Mouse (Mus musculus) CD4-positive, CD25-positive, alpha-beta regulatory T cell, adult 4 months (primary cell): ENCODE results near the gene Hapln1. TPM values are rescaled to one million over a fixed set of nuclear protein-coding genes. Genes with fewer than 3 reads are reported as not detected.

Experiments used
- ATAC-seq: one replicate; pipeline ENCODE4 v1.8.0; 2017
- polyA plus RNA-seq, 2 experiments: library from polyadenylated mRNA; unstranded; fragments of 100-300 nt; shearing (Covaris generic); gene quantifications; one replicate each; pipeline ENCODE4 v1.2.1; 2017

Hapln1 gene
- polyA plus RNA-seq: not detected

DNA sequence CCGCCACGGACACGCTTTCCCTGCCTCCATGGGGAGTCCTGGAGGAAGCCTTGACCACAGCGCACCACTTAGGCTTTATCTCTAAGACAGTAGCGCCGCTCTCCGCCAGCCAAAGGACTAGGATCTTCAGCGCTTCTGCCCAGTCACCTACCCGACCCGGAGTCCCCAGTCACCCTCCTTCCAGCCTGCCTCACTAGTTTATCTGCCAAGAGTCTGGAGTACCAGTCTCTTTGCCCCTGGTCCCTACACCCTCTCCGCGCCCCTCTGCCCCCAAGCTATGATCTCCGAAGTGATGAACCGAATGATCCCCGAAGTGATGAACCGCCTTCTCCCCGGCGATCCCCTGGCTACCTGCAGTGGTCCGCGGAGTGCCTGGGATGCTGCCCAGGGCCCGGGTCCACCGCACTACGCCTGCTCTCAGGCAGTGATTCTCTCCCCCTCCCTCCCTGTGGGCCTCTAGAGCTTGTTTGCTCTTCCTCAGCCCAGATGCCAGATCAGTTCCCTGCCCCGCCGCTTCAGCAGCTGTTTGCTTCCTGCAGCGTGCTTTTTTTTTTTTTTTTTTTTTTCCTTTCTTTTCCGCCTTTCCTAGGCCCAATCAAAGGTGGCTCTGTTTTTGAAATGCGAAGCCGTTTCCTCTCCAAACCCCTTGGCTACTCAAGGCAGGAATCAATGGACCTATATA, at the start of gene Hapln1:
TSS of gene Hapln1 (plus strand) at position 592 of the 682 bp plus-strand sequence.
- peak; percentile 45 for ATAC-seq

DNA sequence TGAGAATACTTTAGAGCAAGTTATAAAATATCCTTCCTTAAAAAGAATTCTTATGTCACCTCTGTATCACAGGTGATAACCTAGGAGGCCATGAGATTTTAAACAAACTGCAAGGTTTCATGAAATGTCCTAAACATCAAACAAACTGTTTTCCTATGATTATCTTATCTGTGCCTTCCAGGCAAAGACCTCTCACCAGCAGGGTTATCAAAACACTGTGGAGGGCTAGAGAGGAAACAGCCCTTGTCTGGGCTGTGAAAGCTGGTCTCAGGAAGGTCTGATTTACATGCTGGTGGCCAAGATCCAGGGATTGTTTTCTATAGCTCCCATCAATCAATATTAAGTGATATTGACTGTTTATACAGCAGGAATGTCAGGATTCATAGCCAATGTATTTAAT, 46.4 kb upstream of the Hapln1 start:
- ATAC-seq: no peak

DNA sequence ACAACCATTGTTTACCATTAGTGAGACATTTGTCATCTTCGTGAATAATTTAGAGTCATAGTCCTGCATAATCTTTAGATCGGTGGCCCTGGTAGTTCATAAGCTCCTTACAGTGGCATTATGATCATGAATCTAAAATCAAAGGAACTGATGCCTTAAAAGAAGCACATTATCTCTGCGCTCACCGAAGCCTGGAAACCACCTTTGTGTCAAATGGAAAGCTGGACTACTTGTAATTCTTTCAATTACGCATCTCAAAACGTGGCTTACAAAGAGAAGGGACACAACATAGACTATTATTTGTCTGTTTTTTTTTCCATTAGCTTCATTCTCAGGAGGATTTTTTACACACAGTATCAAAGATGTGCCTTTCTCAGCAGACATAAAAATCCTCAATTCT, 45.9 kb upstream of the Hapln1 start:
- peak; percentile 60 for ATAC-seq

DNA sequence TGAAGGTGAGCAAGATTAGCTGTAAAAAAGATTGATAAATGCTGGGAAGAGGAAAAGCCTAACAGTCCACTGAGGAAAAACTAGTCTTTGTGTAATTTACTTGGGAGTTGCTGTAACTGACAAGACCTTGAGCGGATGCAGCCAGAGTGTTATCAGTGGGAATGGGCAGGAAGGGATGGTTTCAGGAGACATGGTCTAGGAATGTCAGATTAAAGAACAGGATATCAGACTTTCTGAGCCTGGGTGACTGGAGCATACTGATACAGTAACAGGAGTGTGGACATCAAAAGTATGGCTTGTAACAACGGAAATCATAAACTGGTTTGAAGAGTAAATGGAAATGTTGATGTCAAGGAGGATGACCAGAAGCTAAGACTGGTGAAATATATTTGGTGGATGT, 43.0 kb upstream of the Hapln1 start:
- no peak for ATAC-seq

DNA sequence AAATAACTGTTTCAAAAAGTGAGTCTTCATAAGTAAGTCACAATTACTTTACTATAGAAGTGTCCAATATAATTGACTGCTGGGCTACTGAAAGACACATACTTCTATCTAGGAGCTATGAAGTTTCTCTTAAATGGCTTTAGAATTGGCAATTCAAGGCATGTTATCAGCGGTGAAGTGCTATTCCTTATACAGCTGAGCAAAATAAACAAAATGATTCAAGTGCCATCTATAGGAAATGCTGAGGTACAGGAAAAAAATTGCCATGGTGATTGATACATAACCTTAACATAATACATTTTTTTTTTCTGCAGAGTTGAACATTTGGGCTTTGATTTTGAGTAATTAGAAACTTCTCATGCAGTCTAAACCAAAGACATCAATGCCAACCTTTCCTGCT, 40.2 kb upstream of the Hapln1 start:
- ATAC-seq: peak; percentile 49

DNA sequence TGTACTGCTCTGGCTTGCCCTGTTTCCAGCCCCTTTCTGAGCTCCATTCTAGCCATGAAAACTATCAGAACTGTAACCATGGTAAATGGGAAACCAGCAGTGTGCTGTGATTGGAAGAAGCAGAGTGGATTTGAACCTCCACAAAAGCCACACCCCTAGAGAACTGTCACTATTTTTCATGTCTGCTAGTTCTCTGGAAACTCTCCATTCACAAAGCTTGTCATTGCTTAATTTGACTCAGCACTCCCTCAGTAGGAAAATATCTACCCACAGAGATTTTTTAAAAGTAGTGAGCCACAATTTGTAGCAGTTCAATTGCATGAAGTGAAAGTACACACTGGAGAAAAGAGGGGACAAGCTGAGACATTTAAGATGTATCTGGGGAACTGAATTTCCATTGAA, 18.1 kb upstream of the Hapln1 start:
- peak; percentile 71 for ATAC-seq

DNA sequence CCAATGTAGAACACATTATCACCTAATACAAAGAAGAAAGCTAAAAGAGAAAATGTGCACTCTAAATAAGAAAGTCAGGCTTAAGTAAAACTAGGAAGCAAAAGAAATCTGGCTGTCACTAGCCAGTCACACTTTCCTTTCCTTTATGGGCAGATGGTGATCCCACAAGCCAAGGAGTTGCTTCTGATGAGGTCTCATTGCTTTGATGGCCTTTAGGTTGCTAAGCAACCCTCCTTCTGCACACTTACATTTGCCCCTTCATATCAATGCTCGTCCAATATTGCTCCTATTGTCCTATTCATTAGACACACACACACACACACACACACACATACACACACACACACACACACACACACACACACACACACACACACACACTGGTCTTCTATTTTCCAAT, 10.9 kb upstream of the Hapln1 start:
- no peak for ATAC-seq

DNA sequence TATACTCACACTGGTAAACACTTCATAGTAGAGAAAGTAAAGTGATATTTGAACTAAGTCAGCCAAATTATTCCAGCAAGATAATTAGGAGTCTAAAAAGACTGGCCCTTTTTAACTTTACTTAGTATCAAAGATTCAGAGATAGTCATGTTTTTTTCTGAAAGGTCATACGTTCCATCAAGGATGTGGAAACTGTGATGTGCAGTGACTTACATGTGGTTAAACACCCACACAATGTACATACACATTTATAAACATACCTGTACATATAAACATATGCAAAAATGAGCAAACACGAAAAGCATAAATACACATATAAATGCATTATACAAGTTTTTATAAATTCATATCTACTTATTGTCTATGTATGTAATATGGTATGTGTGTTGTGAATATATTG, 9.2 kb upstream of the Hapln1 start:
- ATAC-seq: peak; percentile 68

DNA sequence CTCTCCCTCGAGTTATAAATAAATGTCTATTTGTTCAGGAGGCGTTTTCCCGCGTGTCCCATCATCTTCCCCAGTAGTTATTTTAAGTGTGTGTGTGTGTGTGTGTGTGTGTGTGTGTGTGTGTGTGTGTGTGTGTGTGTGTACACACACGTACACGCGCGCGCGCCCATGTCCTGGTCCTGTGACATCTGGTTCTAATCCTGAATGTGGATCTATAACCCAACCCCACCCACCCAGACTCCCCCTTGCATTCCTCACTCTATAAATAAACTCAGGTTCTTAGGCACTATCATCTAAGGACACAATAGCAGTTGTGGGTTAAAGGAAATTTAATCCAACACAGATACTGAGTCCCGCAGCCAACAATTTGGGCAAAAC, 280 bp downstream of the Hapln1 start:
- ATAC-seq: no peak

DNA sequence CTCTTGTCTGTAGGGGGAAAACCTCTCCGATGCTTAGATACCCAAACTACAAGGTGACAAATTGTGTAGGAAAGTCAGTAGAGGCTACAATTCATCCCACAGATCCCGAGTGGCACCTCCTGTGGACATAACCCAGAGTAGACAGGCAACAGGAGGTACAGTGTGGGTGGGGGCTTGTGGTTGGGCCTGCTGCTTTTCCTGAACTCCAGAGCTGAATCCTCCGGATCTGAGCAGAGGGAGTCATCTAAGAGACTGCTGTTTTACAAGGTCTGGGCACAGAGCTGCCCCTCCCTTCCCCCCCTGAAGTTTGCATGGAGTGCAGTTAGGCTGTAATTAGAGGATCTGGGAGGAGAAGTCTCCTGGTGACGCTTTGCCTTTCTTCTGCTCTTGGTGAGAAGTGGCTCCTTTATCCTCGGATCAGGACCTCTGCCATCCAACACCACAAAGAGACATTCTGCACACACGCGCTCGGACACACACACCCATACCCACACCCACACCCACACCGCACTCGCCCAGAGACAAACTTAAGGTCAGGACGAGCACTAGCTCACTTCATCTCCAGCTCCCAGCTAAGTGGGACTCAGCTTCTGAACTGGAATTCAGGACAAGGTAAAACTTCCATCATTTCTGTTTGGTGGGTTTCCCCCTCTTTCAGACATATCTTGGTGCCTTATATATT, 846 bp downstream of the Hapln1 start:
- ATAC-seq: no peak

DNA sequence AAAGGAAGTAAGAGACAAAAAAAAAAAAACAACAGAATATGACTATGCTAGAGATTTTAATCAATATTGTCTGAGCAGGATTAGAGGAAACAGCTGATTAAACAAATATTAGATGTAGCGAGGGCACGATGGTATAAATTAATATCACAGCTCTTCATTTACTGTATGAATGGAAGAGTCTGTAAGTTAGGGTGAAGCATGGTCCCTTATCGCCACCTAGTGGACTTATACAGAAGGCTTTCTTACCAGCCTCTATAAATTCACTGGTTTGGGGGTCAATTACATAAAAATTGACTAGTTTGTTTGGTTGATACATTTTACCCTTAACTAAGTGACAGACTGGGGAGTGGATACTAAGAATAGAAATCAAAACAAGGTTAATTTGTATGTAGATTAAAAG, 3.4 kb downstream of the Hapln1 start:
- peak; percentile 82 for ATAC-seq

DNA sequence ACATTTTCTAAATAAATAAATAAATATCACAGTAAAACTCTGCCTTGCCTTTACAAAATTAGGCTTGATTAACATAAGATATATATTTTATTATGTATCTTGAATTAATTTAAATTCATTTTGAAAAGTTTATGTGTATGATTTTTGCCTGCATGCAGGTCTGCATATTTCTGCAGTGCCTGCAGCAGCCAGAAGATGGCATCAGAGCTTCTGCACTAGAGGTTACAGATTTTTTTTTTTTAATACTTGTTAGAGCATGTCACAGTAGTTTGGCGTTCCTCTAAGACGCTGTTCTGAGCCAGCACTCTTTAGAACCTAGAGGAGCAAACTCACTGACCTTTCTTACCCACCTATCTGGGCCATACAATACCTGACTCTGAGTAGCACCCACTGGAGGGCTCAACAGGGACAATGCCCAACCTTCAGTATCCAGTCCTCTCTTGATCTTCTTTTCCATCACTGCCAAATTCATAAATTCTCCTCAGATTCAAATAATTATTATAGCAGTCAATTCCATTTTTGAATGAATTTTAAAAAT, 8.7 kb downstream of the Hapln1 start:
- ATAC-seq: peak; percentile 53

DNA sequence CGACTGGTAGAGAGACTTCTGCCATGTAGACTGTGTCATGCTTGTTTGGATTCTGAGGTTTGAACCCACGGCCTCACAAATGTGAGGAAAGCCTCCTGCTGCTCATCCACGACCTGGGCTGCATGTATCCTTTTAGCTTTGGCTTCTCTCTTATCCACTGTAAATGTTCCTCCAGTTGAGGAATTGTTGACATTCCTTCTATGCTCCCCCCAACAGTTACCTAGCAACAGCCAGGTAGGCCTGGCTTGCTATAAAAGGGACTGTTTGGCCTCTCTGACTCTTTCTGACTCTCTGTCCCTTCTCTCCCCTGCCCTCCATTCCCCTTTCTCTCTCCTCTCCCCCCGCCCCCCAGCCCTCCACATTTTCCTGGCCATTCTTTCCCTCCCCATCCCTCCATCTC, 9.9 kb downstream of the Hapln1 start:
- ATAC-seq: no peak

DNA sequence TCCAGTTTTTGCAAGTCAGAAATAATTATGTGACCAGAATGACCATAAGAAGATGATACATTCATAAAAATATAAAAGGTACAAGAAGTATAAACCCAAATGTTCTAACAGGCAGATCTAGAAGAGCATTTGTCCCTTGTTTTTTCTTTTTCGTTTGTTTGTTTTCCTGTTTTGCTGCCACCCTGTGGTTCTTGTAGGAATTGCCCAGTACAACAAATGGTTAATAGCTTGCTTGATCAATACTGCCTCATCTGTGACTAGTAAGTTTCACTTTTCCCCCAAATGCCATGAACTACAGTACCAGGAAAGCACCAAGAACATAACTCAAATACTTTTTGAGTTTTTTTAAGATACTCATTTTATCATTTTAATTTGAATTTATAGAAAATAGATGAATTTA, 11.9 kb downstream of the Hapln1 start:
- ATAC-seq: peak; percentile 73

DNA sequence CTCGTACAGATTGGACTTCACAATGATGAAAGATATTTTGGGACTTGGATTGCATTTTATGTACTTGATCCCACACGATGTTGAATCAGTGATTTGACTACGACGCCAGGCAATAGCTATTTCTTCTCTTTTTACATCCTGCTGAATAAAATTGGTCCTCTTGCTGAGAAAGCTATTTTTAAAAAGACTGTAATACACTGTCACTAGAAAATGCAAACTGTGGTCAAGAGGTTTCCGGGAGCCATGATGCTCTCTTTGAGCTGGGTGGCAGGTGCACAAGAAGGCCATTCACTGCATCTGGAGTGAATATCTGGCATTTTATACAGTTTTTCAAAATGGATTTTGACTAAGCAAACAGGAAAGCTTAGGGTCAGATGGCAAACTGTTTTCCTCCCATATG, 24.9 kb downstream of the Hapln1 start:
- no peak for ATAC-seq

DNA sequence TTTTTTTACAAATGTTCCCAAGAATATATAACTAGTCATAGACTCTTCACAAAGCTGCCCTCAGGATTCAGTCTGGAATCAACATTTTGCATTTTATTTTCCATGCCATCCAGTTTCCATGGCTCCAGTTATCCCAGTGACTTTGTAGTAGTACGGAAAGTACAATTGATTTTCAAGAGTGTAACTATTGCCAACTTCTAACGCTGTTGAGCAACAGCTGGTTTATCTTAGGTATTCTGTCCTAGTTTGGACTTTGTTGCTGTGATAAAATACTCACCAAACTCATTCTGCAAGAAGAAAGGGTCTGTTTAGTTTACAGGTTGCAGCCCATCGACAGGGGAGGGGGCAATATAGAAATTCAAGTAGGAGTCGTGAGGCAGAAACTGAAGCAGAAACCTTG, 26.7 kb downstream of the Hapln1 start:
- ATAC-seq: no peak

DNA sequence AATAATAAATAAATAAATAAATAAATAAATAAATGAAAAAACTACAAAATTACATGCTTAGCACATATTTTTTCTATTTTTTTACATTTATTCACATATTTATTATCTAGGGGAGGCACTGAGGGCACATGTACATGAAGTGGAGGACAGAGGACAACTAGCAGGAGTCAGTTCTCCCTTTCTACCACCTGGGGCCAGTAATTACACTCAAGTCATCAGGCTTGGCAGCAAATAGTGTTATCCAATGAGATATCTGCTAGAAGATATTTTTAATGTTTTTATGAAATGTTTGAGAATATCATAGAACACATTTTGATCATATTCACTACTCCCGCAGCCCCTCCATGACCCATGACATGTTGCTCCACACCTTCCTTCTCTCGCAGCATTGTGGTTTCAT, 39.5 kb downstream of the Hapln1 start:
- ATAC-seq: no peak

DNA sequence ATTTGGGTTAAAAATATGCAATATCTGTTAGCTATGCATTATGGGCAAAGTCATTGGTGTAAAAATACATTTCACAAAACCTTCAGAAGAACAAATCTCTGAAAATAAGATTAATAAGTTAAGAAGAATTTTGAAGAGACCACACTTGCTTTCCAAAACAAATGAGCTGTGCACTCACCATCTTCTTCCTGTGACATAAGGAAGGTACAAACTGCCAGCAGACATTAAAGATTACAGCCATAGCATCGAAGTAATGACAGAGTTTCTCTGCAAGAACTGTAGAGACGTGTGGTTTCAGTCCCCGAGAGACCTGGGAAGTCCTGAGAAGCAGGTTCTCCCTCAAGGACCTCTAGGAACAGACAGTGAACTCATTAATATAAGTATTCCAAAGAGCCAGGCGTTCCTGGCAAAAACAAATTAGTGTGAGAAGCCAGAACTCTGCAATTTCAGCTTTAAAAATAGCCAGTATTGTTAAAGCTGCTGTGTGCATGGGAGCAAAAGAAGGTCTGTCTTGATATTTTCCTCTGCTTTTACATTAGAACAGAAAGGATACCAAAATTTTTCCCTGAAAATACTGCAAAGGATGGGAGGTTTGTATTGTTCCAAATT, 43.6 kb downstream of the Hapln1 start:
- ATAC-seq: no peak

DNA sequence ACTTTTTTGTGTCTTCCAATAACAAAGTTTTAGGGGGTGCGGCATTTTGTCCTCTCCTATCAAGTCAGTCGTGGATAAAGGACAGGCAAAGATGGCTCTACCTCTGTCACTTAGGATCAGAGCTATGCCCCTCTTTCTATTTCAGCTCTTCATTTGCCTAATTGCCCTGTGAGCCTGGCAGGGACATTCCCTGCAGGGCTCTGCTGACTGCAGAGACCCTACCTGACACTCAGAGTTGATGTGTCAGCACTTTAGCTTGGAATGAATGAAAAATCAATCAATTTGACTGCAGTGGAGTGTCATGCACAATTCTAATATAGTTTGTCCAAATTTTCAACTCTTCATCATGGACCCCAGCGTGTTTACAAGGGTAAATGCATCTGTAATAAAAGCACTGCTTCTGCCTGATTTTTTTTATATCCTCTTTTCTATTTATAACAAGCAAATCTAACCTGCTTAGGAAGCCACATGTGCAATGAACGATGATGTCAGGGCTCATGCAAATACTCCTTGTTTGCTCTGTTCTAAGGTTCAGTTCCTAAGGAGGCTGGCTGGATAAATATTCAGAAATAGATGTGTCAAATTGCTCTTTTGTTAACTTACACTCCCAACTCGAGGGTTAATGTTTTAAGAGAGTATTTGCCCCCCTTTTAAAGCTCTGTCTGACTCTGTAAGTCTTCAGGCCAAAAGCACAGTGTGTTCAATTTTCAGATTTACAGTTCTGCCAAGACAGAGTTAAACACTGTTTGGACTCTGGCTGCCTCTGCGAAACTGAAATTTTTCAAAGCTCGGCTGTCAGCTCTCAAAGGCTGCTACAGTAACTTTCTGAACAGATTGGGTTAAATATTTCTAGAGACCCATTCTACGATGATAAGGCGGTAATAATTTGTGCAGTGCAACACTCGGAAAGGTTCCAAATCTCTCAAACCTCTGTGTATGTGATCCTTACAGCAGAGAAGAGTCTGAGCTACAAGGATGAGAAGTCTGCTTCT, 44.4 kb downstream of the Hapln1 start:
- ATAC-seq: no peak

DNA sequence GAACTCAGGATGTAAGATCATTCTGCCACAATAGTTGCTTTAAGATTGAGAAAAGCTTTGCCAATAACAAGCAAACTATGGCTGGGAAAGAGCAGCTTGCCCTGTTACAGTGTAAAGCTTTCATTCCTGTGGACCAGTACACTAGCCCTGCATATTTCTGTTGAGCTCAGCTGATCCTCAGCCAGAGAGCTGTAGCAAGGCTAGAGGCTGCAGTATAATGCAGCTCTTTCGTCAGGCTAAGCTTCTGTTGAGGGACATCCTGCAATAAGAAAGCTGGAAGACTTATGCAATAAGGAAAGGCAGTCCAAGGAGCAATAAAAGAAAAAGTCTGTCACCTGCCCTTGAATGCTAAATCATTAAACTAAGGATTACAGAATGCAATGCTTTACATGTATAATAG, 45.5 kb downstream of the Hapln1 start:
- ATAC-seq: no peak

DNA sequence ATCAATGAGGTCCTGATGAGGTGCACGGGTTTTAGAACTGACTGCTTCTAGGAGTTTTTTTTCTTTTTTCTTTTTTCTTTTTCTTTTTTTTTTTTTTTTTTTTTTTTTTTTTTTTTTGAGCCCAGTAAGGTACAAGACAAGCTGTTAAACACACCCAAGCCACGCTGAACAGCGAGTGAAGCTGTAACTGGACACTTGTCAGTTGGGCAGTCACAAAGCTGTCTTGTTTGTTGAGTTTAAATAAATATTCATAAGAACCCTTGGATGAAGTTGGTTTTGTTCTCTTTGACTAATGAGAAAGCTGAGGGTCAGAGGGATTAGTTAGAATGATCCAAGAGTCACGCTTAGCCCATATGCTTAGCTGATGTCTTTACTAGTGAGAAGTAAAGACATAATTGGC, 55.5 kb downstream of the Hapln1 start:
- no peak for ATAC-seq

DNA sequence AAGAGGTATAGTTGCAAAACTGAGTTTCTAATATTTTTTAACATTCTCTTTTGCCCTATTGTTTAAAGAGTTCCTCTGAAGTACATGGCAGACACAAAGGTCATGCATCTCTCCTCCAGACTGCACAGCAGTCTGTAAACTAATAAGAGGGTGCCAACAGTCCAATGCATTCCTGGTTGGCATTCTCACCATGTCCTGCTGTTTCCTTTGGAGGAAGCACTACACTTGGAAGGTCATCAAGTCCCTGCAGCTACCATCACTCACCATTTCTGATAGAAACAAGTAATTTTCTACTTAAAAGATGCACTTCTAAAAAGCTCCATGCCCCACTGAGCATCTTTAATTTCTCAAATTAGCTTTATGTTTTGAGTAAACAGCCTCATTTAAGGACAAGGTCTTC, 57.8 kb downstream of the Hapln1 start:
- no peak for ATAC-seq

DNA sequence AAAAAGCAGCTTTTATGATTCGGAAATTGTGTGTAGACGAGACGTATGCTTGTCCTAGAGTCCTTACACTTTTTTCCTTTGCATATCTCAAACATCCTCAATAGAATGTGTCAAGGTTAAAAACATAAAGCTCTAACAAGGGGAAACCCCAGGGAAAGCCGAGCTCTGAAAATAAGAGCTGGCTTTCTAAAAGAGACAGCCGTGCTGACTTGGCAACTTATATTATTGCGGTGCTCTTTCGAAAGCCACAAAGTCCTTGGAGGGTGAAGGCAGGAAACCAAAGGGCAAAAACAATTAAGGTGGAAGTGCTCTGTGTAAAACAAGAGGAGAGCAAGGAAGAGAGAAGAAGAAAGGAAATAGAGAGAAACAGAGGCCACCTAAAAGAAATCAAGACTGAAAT, 60.9 kb downstream of the Hapln1 start:
- ATAC-seq: peak; percentile 61
